Mouse (Mus musculus): ENCODE data around the gene Son.
A peak's percentile ranks its signal among the peaks of the same experiment; 100 is the strongest.

Son gene

GRCm38 (mm10) chr16:91688619-91689334 is 41.5 kb downstream of the Son start, which contains the start of gene Donson:
TSS of gene Donson (minus strand) at chr16:91688770.
- peak; percentile 98 for DNase-seq

- no peak for DNase-seq
Measured at GRCm38 (mm10) chr16:91689791-91690190, 42.5 kb downstream of the Son start.

GRCm38 (mm10) chr16:91694455-91695084 is 47.3 kb downstream of the Son start:
- peak; percentile 86 to 92 for DNase-seq

- no peak for DNase-seq
Measured at GRCm38 (mm10) chr16:91695108-91695755, 47.9 kb downstream of the Son start.

- DNase-seq = no peak
Measured at GRCm38 (mm10) chr16:91698995-91699394, 51.7 kb downstream of the Son start.

GRCm38 (mm10) chr16:91701908-91702307 is 54.6 kb downstream of the Son start:
- DNase-seq = no peak

GRCm38 (mm10) chr16:91702771-91703188 is 55.5 kb downstream of the Son start:
- no peak for DNase-seq

- peak in 1 of 2 experiments; percentile 32 for DNase-seq
Measured at GRCm38 (mm10) chr16:91704603-91705340, 57.5 kb downstream of the Son start.

GRCm38 (mm10) chr16:91710241-91710640 is 62.9 kb downstream of the Son start:
- DNase-seq = no peak

GRCm38 (mm10) chr16:91716927-91717349 is 69.6 kb downstream of the Son start:
- DNase-seq = peak in 1 of 2 experiments; percentile 22

GRCm38 (mm10) chr16:91717399-91717798 is 70.1 kb downstream of the Son start:
- DNase-seq = no peak

GRCm38 (mm10) chr16:91724247-91724646 is 76.9 kb downstream of the Son start:
- peak; percentile 68 to 69 for DNase-seq

- no peak for DNase-seq
Measured at GRCm38 (mm10) chr16:91727433-91727832, 80.1 kb downstream of the Son start.

- DNase-seq = peak; percentile 99
Measured at GRCm38 (mm10) chr16:91728123-91729065, 81.1 kb downstream of the Son start, which contains the start of gene Cryzl1. TSS of gene Cryzl1 (minus strand) at chr16:91728975.

All from cerebellum, postnatal 14 days (tissue).